Mouse (Mus musculus): ENCODE results near the gene Xk. TPM values are rescaled to one million over a fixed set of nuclear protein-coding genes. Genes with fewer than 3 reads are reported as not detected.
"Not testable (repeated sequence)": the region's sequence is repeated elsewhere in the genome, so short reads cannot be mapped to it uniquely, and the experiment has no call there.

Xk gene
- polyA plus RNA-seq, 1 experiment from 2014 or later = 5.9 TPM

GRCm38 (mm10) chrX:9271947-9272459, 553 bp upstream of the Xk start:
- WGBS (ENCODE audit: insufficient replicate concordance) = 21% methylated on average over 8 of the region's 8 CpGs
- Histone ChIP-seq H3K27ac (ENCODE audit: low read depth) (peak overlapping the region; percentile 82), H3K4me3 (ENCODE audit: low read depth, low read length) (peak overlapping the region; percentile 66), H3K27me3 (ENCODE audit: insufficient read depth, low read length) (no peaks in the 10 kb centered on the region), H3K4me2 (ENCODE audit: low read depth, low read length) (peak overlapping the region; percentile 69), H3K9ac (replicated peaks) (peak overlapping the region; percentile 82), H3K36me3 (replicated peaks; ENCODE audit: insufficient read depth, low read length) (no peaks in the 10 kb centered on the region), H3K9me3 (ENCODE audit: low read length) (no peaks in the 10 kb centered on the region), H3K4me1 (ENCODE audit: insufficient read depth) (0 out of 2 replicates have a peak, but pooled peaks cover 3% of the 10 kb centered on the region)
- ATAC-seq = peak; percentile 9; the same call in 1 of the 2 replicates
- TF ChIP-seq CTCF (IDR thresholded peaks at IDR 0.05; ENCODE audit: low read depth) = no peak
- no peak for TF ChIP-seq EP300 (IDR thresholded peaks at IDR 0.05; ENCODE audit: low read depth)
- no peak for DNase-seq

GRCm38 (mm10) chrX:9273377-9274002, 934 bp downstream of the Xk start:
- 45% methylated on average over 12 of the region's 12 CpGs for WGBS (ENCODE audit: insufficient replicate concordance)
- ATAC-seq = no peak
- peak overlapping the region; percentile 82 for H3K9ac ChIP-seq (replicated peaks)

GRCm38 (mm10) chrX:9274321-9274720, 1.8 kb downstream of the Xk start:
- no peak for ATAC-seq
- H3K4me3 ChIP-seq (ENCODE audit: low read depth, low read length) = peak overlapping the region; percentile 66

More at GRCm38 (mm10) chrX:9273377-9274002, 934 bp downstream of the Xk start:
- H3K27me3 ChIP-seq (ENCODE audit: insufficient read depth, low read length) = no peaks in the 10 kb centered on the region
- H3K4me1 ChIP-seq (ENCODE audit: insufficient read depth) = 0 out of 2 replicates have a peak, but pooled peaks cover 3% of the 10 kb centered on the region
- DNase-seq = no peak
- peak overlapping the region; percentile 66 for H3K4me3 ChIP-seq (ENCODE audit: low read depth, low read length)
- H3K4me2 ChIP-seq (ENCODE audit: low read depth, low read length) = peak overlapping the region; percentile 69
- TF ChIP-seq CTCF (IDR thresholded peaks at IDR 0.05; ENCODE audit: low read depth) = no peak
- no peaks in the 10 kb centered on the region for H3K36me3 ChIP-seq (replicated peaks; ENCODE audit: insufficient read depth, low read length)
- H3K9me3 ChIP-seq (ENCODE audit: low read length) = no peaks in the 10 kb centered on the region
- peak overlapping the region; percentile 82 for H3K27ac ChIP-seq (ENCODE audit: low read depth)

GRCm38 (mm10) chrX:9283464-9283863, 10.9 kb downstream of the Xk start, which contains the start of gene H2al1m:
Gene H2al1m, plus strand, starts transcription at chrX:9283764.
- not testable (repeated sequence) for H3K9me3 ChIP-seq (ENCODE audit: low read length); H3K36me3 ChIP-seq (replicated peaks; ENCODE audit: insufficient read depth, low read length); DNase-seq; H3K27ac ChIP-seq (ENCODE audit: low read depth); H3K4me2 ChIP-seq (ENCODE audit: low read depth, low read length); H3K27me3 ChIP-seq (ENCODE audit: insufficient read depth, low read length); H3K4me1 ChIP-seq (ENCODE audit: insufficient read depth); H3K9ac ChIP-seq (replicated peaks); H3K4me3 ChIP-seq (ENCODE audit: low read depth, low read length); ATAC-seq
- WGBS (ENCODE audit: insufficient replicate concordance) = no CpG with 5 or more reads among the region's 1 CpGs

More at GRCm38 (mm10) chrX:9274321-9274720, 1.8 kb downstream of the Xk start:
- Histone ChIP-seq H3K27ac (ENCODE audit: low read depth) (peak overlapping the region; percentile 49; the same call in 1 of the 2 replicates), H3K4me1 (ENCODE audit: insufficient read depth) (0 out of 2 replicates have a peak, but pooled peaks cover 3% of the 10 kb centered on the region), H3K27me3 (ENCODE audit: insufficient read depth, low read length) (no peaks in the 10 kb centered on the region), H3K9ac (replicated peaks) (peak overlapping the region; percentile 41), H3K36me3 (replicated peaks; ENCODE audit: insufficient read depth, low read length) (no peaks in the 10 kb centered on the region), H3K4me2 (ENCODE audit: low read depth, low read length) (peak overlapping the region; percentile 69), H3K9me3 (ENCODE audit: low read length) (no peaks in the 10 kb centered on the region)
- TF ChIP-seq CTCF (IDR thresholded peaks at IDR 0.05; ENCODE audit: low read depth) (no peak), EP300 (IDR thresholded peaks at IDR 0.05; ENCODE audit: low read depth) (no peak)
- WGBS (ENCODE audit: insufficient replicate concordance) = 67% methylated on average over 8 of the region's 8 CpGs
- DNase-seq = peak; percentile 18

GRCm38 (mm10) chrX:9293140-9293829, 20.7 kb downstream of the Xk start:
- not testable (repeated sequence) for H3K9ac ChIP-seq (replicated peaks); H3K27ac ChIP-seq (ENCODE audit: low read depth)
- WGBS (ENCODE audit: insufficient replicate concordance) = 68% methylated on average over 3 of the region's 4 CpGs

GRCm38 (mm10) chrX:9298413-9298864, 25.9 kb downstream of the Xk start:
- Histone ChIP-seq H3K4me1 (ENCODE audit: insufficient read depth) (no peaks in the 10 kb centered on the region), H3K36me3 (replicated peaks; ENCODE audit: insufficient read depth, low read length) (no peaks in the 10 kb centered on the region), H3K27ac (ENCODE audit: low read depth) (peak overlapping the region; percentile 82), H3K4me2 (ENCODE audit: low read depth, low read length) (peak overlapping the region; percentile 57), H3K4me3 (ENCODE audit: low read depth, low read length) (no peak overlapping the region), H3K9ac (replicated peaks) (no peak overlapping the region), H3K9me3 (ENCODE audit: low read length) (no peaks in the 10 kb centered on the region), H3K27me3 (ENCODE audit: insufficient read depth, low read length) (no peaks in the 10 kb centered on the region)
- peak; percentile 35 for DNase-seq
- WGBS (ENCODE audit: insufficient replicate concordance) = 71% methylated on average over 5 of the region's 5 CpGs
- peak; percentile 57 for TF ChIP-seq CTCF (IDR thresholded peaks at IDR 0.05; ENCODE audit: low read depth)
- peak; percentile 91 for TF ChIP-seq EP300 (IDR thresholded peaks at IDR 0.05; ENCODE audit: low read depth)
- ATAC-seq = peak; percentile 99

More at GRCm38 (mm10) chrX:9293140-9293829, 20.7 kb downstream of the Xk start:
- not testable (repeated sequence) for H3K36me3 ChIP-seq (replicated peaks; ENCODE audit: insufficient read depth, low read length); H3K4me2 ChIP-seq (ENCODE audit: low read depth, low read length); H3K4me3 ChIP-seq (ENCODE audit: low read depth, low read length); H3K27me3 ChIP-seq (ENCODE audit: insufficient read depth, low read length); DNase-seq; H3K9me3 ChIP-seq (ENCODE audit: low read length); H3K4me1 ChIP-seq (ENCODE audit: insufficient read depth); ATAC-seq

Measured in liver, postnatal 0 days (tissue).